Mouse (Mus musculus) myocyte (in vitro differentiated cells): Measurements from ENCODE around the gene Rimkla. TPM values are rescaled to one million over a fixed set of nuclear protein-coding genes. Genes with fewer than 3 reads are reported as not detected.

Experiments used
- H3K27me3 ChIP-seq: one replicate; pipeline ENCODE4 v1.6.1; 2011; ENCODE audit not compliant: control insufficient read depth, insufficient read depth, insufficient read length
- H3K36me3 ChIP-seq: one replicate; pipeline ENCODE4 v1.6.1; 2011; ENCODE audit not compliant: control insufficient read depth, insufficient read depth
- H3K4me2 ChIP-seq: one replicate; pipeline ENCODE4 v1.6.1; 2011; ENCODE audit warnings: low read depth, control low read depth
- H3K4me3 ChIP-seq: one replicate; pipeline ENCODE4 v1.5.1; 2011; ENCODE audit warnings: mild to moderate bottlenecking, control low read depth, moderate library complexity
- H3K79me2 ChIP-seq: one replicate; pipeline ENCODE4 v1.6.1; 2011; ENCODE audit not compliant: control insufficient read depth, insufficient read depth
- H3ac ChIP-seq: one replicate; pipeline ENCODE4 v1.6.1; 2011; ENCODE audit not compliant: control insufficient read depth, insufficient read length
- CEBPB ChIP-seq: IDR thresholded peaks from 2 replicates; pipeline ENCODE4 v1.6.1; 2011; ENCODE audit warnings: mild to moderate bottlenecking, moderate library complexity; ENCODE audit not compliant: poor library complexity, insufficient read depth, severe bottlenecking
- E2F4 ChIP-seq: IDR thresholded peaks from one replicate; pipeline ENCODE4 v1.6.1; 2011; ENCODE audit warnings: mild to moderate bottlenecking, control low read depth, moderate library complexity; ENCODE audit not compliant: insufficient read depth
- MAX ChIP-seq: IDR thresholded peaks from one replicate; pipeline ENCODE4 v1.6.1; 2011; ENCODE audit warnings: low read depth, mild to moderate bottlenecking, control low read depth
- MYOD1 ChIP-seq, 3 experiments: IDR thresholded peaks; one replicate each; pipeline ENCODE4 v1.6.1; 2011; ENCODE audit warnings: control low read depth in 2 of 3, low read depth in 2 of 3, mild to moderate bottlenecking in 2 of 3, moderate library complexity in 1 of 3; ENCODE audit not compliant: insufficient read length in 2 of 3, control insufficient read depth in 1 of 3
- MYOG ChIP-seq, 3 experiments: IDR thresholded peaks; one replicate each; pipeline ENCODE4 v1.6.1; 2011; ENCODE audit warnings: control low read depth in 2 of 3, low read depth in 2 of 3, mild to moderate bottlenecking in 2 of 3; ENCODE audit not compliant: insufficient read length in 2 of 3, control insufficient read depth in 1 of 3, insufficient read depth in 1 of 3
- POLR2A ChIP-seq: IDR thresholded peaks from one replicate; pipeline ENCODE4 v1.6.1; 2011; ENCODE audit warnings: low read depth, mild to moderate bottlenecking, control low read depth, moderate library complexity; ENCODE audit not compliant: insufficient read length
- POLR2AphosphoS2 ChIP-seq: IDR thresholded peaks from one replicate; pipeline ENCODE4 v1.6.1; 2011; ENCODE audit warnings: low read depth, control low read depth; ENCODE audit not compliant: insufficient read length
- REST ChIP-seq: IDR thresholded peaks from one replicate; pipeline ENCODE4 v1.6.1; 2011; ENCODE audit warnings: mild to moderate bottlenecking, control low read depth, moderate library complexity; ENCODE audit not compliant: insufficient read depth, insufficient read length
- SRF ChIP-seq: IDR thresholded peaks from one replicate; pipeline ENCODE4 v1.6.1; 2011; ENCODE audit warnings: low read depth; ENCODE audit not compliant: control insufficient read depth, insufficient read length
- TCF12 ChIP-seq: IDR thresholded peaks from one replicate; pipeline ENCODE4 v1.6.1; 2011; ENCODE audit warnings: mild to moderate bottlenecking, control low read depth; ENCODE audit not compliant: poor library complexity, insufficient read depth, severe bottlenecking
- TCF3 ChIP-seq: IDR thresholded peaks from one replicate; pipeline ENCODE4 v1.6.1; 2011; ENCODE audit warnings: low read depth, control low read depth; ENCODE audit not compliant: insufficient read length
- USF1 ChIP-seq: IDR thresholded peaks from one replicate; pipeline ENCODE4 v1.6.1; 2011; ENCODE audit warnings: low read depth, mild to moderate bottlenecking, control low read depth, moderate library complexity
- polyA plus RNA-seq: library from polyadenylated mRNA; unstranded; fragments of >200 nt; fragmentation: generic; extraction: Trizol; gene quantifications from one replicate; pipeline ENCODE4 v1.2.1, GENCODE M21; 2012; ENCODE audit warnings: missing spikeins

Rimkla gene
- polyA plus RNA-seq, 1 experiment = not detected

DNA sequence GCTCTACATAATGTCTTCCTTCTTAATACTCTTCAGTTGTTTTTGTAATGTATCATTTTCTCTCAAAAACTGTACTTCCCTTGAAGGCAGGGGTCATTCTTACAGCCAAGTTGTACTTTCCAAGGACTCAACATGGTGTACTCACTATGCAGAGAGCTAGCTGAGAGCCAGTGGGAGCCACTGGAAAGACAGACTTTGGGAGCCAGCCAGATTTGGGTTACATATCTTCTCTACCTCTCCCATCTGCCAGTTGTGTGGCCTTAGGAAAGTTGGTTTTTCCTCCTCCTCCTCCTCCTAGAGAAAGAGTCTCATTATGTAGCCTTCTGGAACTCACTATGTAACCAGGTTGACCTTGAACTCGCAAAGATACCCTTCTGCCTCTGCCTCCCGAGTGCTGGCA lies 32.0 kb upstream of the Rimkla start:
- Histone ChIP-seq H3K4me3 (no peak overlapping the region), H3ac (no peak overlapping the region)
- no peak for TF ChIP-seq MYOG (IDR thresholded peaks at IDR 0.05; ENCODE audit: control insufficient read depth in 1 of 3, insufficient read depth in 1 of 3, insufficient read length in 2 of 3, low read depth in 2 of 3)
- TF ChIP-seq POLR2AphosphoS2 = no peak
- no peak for TF ChIP-seq E2F4
- no peak for TF ChIP-seq MYOD1 (IDR thresholded peaks at IDR 0.05; ENCODE audit: control insufficient read depth in 1 of 3, insufficient read length in 2 of 3, low read depth in 2 of 3)
- no peak for TF ChIP-seq MAX

DNA sequence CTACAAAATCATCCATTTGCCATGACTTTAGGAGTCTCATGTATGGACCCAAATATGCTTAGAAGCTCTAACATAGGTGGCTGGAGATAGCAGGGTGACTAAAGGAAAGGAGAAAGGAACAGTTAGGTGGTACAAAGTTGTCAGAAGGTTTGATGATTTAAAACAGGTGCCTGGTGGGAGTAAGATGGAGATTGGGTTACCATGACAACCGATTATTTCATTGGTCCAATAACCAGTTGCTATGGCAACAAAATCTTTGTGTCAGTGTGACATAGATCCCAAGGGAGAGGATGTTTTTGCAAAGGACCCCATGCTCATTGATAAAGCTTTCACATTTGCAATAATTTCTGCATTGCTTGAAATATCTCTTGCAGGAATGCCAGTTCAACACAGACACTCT lies 31.6 kb upstream of the Rimkla start:
- TF ChIP-seq USF1 = no peak
- TF ChIP-seq SRF = no peak
- no peak for TF ChIP-seq MAX
- Histone ChIP-seq H3K36me3 (no peaks in the 10 kb centered on the region), H3K27me3 (peaks cover 7% of the 10 kb centered on the region), H3K79me2 (no peaks in the 10 kb centered on the region), H3ac (no peak overlapping the region), H3K4me3 (no peak overlapping the region), H3K4me2 (no peak overlapping the region)

More for the DNA sequence above, 32.0 kb upstream of the Rimkla start:
- Histone ChIP-seq H3K36me3 (no peaks in the 10 kb centered on the region), H3K4me2 (no peak overlapping the region), H3K79me2 (no peaks in the 10 kb centered on the region), H3K27me3 (peaks cover 7% of the 10 kb centered on the region)

DNA sequence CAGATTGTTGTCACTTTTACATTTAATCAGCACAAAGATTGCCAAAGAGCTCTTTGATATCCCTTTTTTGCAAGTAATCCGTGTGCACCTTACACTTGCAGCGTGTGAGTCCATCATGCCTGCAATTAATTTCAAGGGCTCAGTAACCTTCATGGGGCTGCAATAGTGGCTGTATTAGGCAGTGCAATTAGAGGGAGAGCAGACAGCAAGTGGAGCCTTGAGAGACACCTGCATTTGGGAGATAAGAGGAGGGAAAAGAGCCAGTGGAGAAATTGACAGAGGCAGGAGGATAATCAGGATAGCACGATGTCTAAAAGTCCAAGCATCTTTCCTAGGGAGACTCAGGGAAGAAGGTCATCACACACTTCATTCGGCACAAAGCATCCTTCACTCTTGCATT lies 31.1 kb upstream of the Rimkla start:
- Histone ChIP-seq H3K27me3 (peaks cover 7% of the 10 kb centered on the region), H3K36me3 (no peaks in the 10 kb centered on the region), H3ac (no peak overlapping the region), H3K79me2 (no peaks in the 10 kb centered on the region), H3K4me2 (no peak overlapping the region), H3K4me3 (no peak overlapping the region)
- no peak for TF ChIP-seq MAX
- TF ChIP-seq MYOG (IDR thresholded peaks at IDR 0.05; ENCODE audit: control insufficient read depth in 1 of 3, insufficient read depth in 1 of 3, insufficient read length in 2 of 3, low read depth in 2 of 3) = no peak
- TF ChIP-seq TCF12 = no peak
- TF ChIP-seq MYOD1 (IDR thresholded peaks at IDR 0.05; ENCODE audit: control insufficient read depth in 1 of 3, insufficient read length in 2 of 3, low read depth in 2 of 3) = no peak
- TF ChIP-seq E2F4 = no peak

DNA sequence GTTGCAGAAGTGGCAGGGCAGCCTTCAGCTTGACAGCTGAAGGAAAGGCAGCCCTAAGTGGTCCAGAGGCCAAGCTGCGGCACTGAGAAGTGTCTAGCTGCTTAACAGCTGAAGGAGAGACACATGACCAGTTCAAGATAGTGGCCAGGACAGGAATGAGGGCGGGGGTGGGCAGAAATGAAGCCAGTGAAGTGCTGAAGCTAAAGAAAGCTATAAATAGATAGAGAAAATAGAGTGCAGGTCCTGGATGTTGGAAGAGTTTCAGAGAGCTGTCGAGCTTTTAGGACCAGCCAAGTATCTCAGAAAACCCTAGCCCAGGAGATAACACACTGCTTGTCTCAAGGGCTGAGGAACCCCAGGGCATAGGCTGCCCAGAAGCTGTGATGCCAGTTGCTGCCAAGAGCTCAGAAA lies 20.3 kb upstream of the Rimkla start:
- no peak overlapping the region for H3ac ChIP-seq
- peak overlapping the region; percentile 53 for H3K4me2 ChIP-seq
- TF ChIP-seq SRF = no peak
- peak; percentile 74 to 95 (median 89) for TF ChIP-seq MYOG (IDR thresholded peaks at IDR 0.05; ENCODE audit: control insufficient read depth in 1 of 3, insufficient read depth in 1 of 3, insufficient read length in 2 of 3, low read depth in 2 of 3)
- TF ChIP-seq TCF3 = no peak
- peak; percentile 12 for TF ChIP-seq TCF12
- no peak for TF ChIP-seq E2F4
- TF ChIP-seq POLR2A = no peak
- TF ChIP-seq CEBPB = no peak
- TF ChIP-seq MAX = no peak
- TF ChIP-seq MYOD1 (IDR thresholded peaks at IDR 0.05; ENCODE audit: control insufficient read depth in 1 of 3, insufficient read length in 2 of 3, low read depth in 2 of 3) = peak; percentile 43 to 91 (median 76)
- peak; percentile 26 for TF ChIP-seq USF1
- no peak for TF ChIP-seq POLR2AphosphoS2
- TF ChIP-seq REST = no peak
- no peaks in the 10 kb centered on the region for H3K36me3 ChIP-seq
- H3K4me3 ChIP-seq = no peak overlapping the region
- H3K79me2 ChIP-seq = no peaks in the 10 kb centered on the region
- no peaks in the 10 kb centered on the region for H3K27me3 ChIP-seq

DNA sequence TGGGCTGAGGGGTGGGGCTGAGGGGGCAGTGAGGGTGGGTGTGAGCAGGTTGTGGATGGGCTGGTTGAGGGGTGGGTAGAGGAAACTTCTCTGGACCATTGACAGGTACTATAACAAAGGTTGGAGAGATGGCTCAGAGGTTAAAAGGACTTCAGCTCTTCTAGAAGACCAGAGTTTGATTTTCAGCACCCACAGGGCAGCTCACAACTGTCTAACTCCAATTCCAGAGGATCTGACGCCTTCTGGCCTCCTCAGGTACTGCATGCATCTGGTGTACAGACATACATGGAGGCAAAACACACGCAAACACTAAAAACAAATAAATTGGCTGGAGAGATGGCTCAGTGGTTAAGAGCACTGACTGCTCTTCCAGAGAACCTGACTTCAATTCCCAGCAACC lies 19.2 kb upstream of the Rimkla start:
- peaks cover 4% of the 10 kb centered on the region for H3K27me3 ChIP-seq
- no peaks in the 10 kb centered on the region for H3K79me2 ChIP-seq
- H3K4me2 ChIP-seq = no peak overlapping the region
- no peak for TF ChIP-seq POLR2A
- TF ChIP-seq POLR2AphosphoS2 = no peak
- no peak for TF ChIP-seq MYOG (IDR thresholded peaks at IDR 0.05; ENCODE audit: control insufficient read depth in 1 of 3, insufficient read depth in 1 of 3, insufficient read length in 2 of 3, low read depth in 2 of 3)
- no peak for TF ChIP-seq REST
- TF ChIP-seq TCF3 = no peak
- H3ac ChIP-seq = no peak overlapping the region
- H3K36me3 ChIP-seq = no peaks in the 10 kb centered on the region
- H3K4me3 ChIP-seq = no peak overlapping the region

DNA sequence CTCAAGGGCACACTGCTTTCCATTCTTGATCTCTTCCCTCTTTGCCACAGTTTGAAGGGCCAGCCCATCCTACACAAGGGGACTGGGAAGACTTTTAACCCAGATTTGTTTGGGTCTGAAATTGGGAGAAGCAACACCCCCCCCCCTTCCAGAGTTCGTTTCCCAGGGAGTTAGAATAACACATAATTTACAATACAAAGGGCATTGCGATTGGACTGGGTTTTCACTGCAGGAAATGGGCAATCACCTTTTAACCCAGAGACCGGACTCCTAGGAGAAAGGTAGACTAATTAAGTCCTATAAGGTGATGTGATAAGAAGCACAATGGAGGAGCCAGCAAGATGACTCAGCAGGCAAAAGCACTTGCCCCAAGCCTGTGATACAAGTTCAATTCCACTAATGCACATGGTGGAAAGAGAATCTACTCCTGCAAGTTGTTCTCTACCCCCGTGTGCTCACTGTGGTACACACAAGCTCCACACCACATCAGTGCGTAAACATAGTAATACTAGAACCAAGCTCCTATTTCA lies 6.0 kb upstream of the Rimkla start:
- no peak overlapping the region for H3K4me2 ChIP-seq
- H3K79me2 ChIP-seq = no peaks in the 10 kb centered on the region
- no peak overlapping the region for H3ac ChIP-seq
- TF ChIP-seq CEBPB (no peak), USF1 (no peak), SRF (no peak), MYOG (IDR thresholded peaks at IDR 0.05; ENCODE audit: control insufficient read depth in 1 of 3, insufficient read depth in 1 of 3, insufficient read length in 2 of 3, low read depth in 2 of 3) (no peak), REST (no peak), TCF3 (no peak), POLR2A (no peak), E2F4 (no peak), MYOD1 (IDR thresholded peaks at IDR 0.05; ENCODE audit: control insufficient read depth in 1 of 3, insufficient read length in 2 of 3, low read depth in 2 of 3) (no peak), MAX (no peak), TCF12 (no peak), POLR2AphosphoS2 (no peak)
- peaks cover 10% of the 10 kb centered on the region for H3K27me3 ChIP-seq
- H3K36me3 ChIP-seq = no peaks in the 10 kb centered on the region
- no peak overlapping the region for H3K4me3 ChIP-seq
